Mouse (Mus musculus) forebrain, embryonic 12.5 days (tissue): ENCODE data around the gene Tlr6. TPM values are rescaled to one million over a fixed set of nuclear protein-coding genes. Genes with fewer than 3 reads are reported as not detected.

Experiments
- ATAC-seq: fragments of 200-750 bp; cut with Nextera tagmentation; 2 replicates; pipeline ENCODE4 v1.8.0; 2017; ENCODE audit warnings: moderate TSS enrichment; ENCODE audit not compliant: low FRiP score
- H3K27ac ChIP-seq: fragments of 300-500 bp; sonication (generic); 2 replicates; pipeline ENCODE4 v1.5.1; 2016; ENCODE audit warnings: mild to moderate bottlenecking
- H3K27me3 ChIP-seq: fragments of 300-500 bp; sonication (generic); 2 replicates; pipeline ENCODE4 v1.6.1; 2016; ENCODE audit warnings: mild to moderate bottlenecking
- H3K36me3 ChIP-seq: fragments of 300-500 bp; sonication (generic); replicated peaks from 2 replicates; pipeline ENCODE4 v1.6.1; 2016; ENCODE audit warnings: mild to moderate bottlenecking
- H3K4me1 ChIP-seq: fragments of 300-500 bp; sonication (generic); 2 replicates; pipeline ENCODE4 v1.6.1; 2016
- H3K4me2 ChIP-seq: fragments of 300-500 bp; sonication (generic); 2 replicates; pipeline ENCODE4 v1.6.1; 2016; ENCODE audit warnings: mild to moderate bottlenecking, moderate library complexity
- H3K4me3 ChIP-seq: fragments of 300-500 bp; sonication (generic); replicated peaks from 2 replicates; pipeline ENCODE4 v1.5.1; 2016; ENCODE audit warnings: mild to moderate bottlenecking
- H3K9ac ChIP-seq: fragments of 300-500 bp; sonication (generic); 2 replicates; pipeline ENCODE4 v1.6.1; 2016; ENCODE audit warnings: mild to moderate bottlenecking
- H3K9me3 ChIP-seq: fragments of 300-500 bp; sonication (generic); 2 replicates; pipeline ENCODE4 v1.6.1; 2016
- WGBS: fragments of 180-500 bp; shearing (Covaris S2); methylation state at CpG from one replicate; pipeline ENCODE4 v1.1.7; 2016; 5-methylcytosine and 5-hydroxymethylcytosine counted together
- polyA plus RNA-seq: library from polyadenylated mRNA; unstranded; fragments of >200 nt; fragmentation: Nextera tagmentation; extraction: Ambion mirVana; gene quantifications from 2 replicates; pipeline ENCODE4 v1.2.1, GENCODE M21; 2016

Tlr6 gene
- polyA plus RNA-seq, 1 experiment from 2014 or later, result 0.32 TPM

DNA sequence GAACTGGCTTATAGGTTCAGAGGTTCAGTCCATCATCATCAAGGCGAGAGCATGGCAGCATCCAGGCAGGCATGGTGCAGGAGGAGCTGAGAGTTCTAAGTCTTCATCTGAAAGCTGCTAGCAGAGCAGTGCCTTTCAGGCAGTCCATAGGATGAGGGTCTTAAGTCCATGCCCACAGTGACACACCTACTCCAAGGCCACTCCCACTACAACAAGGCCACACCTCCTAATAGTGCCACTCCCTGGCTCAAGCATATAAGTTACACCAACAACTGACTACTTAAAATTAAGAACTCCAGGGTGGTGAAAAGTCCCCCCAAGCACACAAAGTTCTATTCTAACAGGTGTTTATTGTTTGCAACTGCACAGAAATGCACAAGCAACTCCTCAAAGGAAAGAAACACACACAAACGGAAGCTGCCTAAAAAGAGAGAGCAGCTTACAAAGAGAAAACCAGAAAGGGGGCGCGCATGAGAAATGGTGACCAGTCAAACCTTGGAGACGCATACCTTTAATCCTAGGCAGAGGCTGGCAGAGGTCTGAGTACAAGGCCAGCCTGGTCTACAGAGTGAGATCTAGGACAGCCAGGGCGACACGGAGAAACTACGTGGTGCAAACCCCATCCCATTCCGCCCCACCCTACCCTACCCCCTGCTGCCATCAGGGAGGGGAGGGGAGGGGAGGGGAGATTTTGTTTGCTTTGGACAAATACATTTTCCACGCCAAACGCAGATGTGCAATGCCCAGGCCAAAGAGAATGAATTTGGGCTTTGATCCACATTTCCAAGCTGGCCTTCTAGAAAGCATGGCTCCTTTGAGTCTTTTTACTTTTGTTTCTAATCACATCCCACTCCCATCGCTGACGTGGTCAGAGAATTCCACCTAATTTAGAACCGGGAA lies 9.3 kb upstream of the Tlr6 start:
- H3K4me1 ChIP-seq, result peaks cover 20% of the 10 kb centered on the region
- no peaks in the 10 kb centered on the region for H3K9me3 ChIP-seq
- WGBS, result 3% methylated on average over 14 of the region's 14 CpGs
- peaks cover 24% of the 10 kb centered on the region for H3K27me3 ChIP-seq
- H3K9ac ChIP-seq, result peak overlapping the region; percentile 71
- no peaks in the 10 kb centered on the region for H3K36me3 ChIP-seq
- H3K4me3 ChIP-seq, result peak overlapping the region; percentile 69
- peak; percentile 62 for ATAC-seq
- H3K4me2 ChIP-seq, result peak overlapping the region; percentile 95
- H3K27ac ChIP-seq, result no peak overlapping the region

DNA sequence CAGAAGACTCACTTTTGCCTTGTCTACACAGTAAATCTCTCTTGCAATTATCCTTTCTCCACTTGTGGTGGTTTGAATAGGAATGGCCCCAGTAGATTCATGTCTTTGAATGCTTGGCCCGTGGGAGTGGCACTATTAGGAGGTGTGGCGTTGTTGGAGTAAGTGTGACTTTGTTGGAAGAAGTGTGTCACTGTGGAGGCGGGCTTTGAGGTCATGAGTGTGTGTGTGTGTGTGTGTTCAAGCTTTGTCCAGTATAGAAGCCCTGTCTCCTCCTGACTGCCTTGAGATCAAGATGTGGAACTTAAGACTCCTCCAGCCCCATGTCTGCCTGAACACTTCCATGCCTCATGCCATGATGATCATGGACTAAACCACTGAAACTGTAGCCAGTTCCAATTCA lies 3.8 kb upstream of the Tlr6 start:
- Histone ChIP-seq H3K27me3 (no peaks in the 10 kb centered on the region; the same call in 1 of the 2 replicates), H3K4me1 (peaks cover 7% of the 10 kb centered on the region), H3K4me3 (no peak overlapping the region), H3K9me3 (no peaks in the 10 kb centered on the region), H3K27ac (no peak overlapping the region), H3K4me2 (no peak overlapping the region), H3K9ac (no peak overlapping the region), H3K36me3 (no peaks in the 10 kb centered on the region)
- 82% methylated on average over 3 of the region's 3 CpGs for WGBS
- no peak for ATAC-seq

DNA sequence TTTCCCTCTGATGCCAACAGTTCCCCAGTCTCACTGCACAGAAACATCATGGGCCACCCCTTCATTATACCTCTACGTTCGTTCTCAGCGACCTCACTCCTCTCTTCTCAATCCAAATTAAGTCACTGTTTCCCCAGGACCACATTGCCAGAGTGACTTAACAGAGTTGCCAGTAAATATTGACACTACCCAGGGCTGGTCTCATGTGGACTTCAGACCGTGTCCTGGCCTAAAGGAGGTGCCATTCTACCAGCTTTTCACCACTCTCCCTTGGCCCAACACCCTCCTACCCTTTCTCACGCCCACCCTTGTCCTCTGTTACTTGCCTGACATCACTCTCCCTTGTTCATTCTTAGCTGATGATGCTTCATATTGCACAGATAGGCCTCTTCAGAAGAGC lies 3.4 kb upstream of the Tlr6 start:
- Histone ChIP-seq H3K9me3 (no peaks in the 10 kb centered on the region), H3K4me2 (no peak overlapping the region), H3K27ac (no peak overlapping the region), H3K27me3 (no peaks in the 10 kb centered on the region), H3K4me3 (no peak overlapping the region), H3K36me3 (no peaks in the 10 kb centered on the region), H3K9ac (no peak overlapping the region), H3K4me1 (peaks cover 7% of the 10 kb centered on the region)
- no peak for ATAC-seq
- 85% methylated on average over 5 of the region's 5 CpGs for WGBS

DNA sequence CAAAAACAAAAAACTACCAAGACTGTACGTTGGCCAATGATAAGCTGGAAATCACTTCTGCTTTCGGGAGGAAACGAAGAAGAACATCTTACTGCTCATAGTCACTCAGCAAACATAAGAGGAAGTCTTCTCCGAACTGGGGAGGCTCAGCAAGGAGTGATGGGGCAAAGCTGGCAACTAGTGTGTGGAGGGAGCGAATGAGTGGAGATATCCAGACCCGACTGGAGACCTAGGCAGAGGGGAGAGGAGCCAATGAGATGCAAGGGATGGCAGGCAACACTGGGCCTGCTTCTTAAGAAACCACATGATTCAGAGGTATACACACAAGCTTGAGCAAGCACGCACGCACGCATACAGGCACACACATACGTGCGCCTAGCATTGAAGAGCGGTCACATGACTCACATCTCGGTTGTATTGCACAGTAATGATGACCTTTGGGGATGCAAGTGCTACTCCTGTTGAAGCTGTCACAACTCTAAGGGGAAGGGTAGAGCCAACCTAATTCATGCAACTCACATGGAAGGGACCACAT lies 1.0 kb upstream of the Tlr6 start:
- no peaks in the 10 kb centered on the region for H3K27me3 ChIP-seq
- no peak overlapping the region for H3K4me3 ChIP-seq
- H3K4me1 ChIP-seq, result no peaks in the 10 kb centered on the region
- no peaks in the 10 kb centered on the region for H3K36me3 ChIP-seq
- no peak overlapping the region for H3K4me2 ChIP-seq
- ATAC-seq, result no peak
- no peak overlapping the region for H3K9ac ChIP-seq
- 92% methylated on average over 13 of the region's 13 CpGs for WGBS
- no peak overlapping the region for H3K27ac ChIP-seq
- H3K9me3 ChIP-seq, result no peaks in the 10 kb centered on the region

- no peaks in the 10 kb centered on the region for H3K4me1 ChIP-seq
- WGBS, result 86% methylated on average over 22 of the region's 22 CpGs
These were observed 680 bp downstream of the Tlr6 start for GRCm38 (mm10) chr5:64958991-64959842.

DNA sequence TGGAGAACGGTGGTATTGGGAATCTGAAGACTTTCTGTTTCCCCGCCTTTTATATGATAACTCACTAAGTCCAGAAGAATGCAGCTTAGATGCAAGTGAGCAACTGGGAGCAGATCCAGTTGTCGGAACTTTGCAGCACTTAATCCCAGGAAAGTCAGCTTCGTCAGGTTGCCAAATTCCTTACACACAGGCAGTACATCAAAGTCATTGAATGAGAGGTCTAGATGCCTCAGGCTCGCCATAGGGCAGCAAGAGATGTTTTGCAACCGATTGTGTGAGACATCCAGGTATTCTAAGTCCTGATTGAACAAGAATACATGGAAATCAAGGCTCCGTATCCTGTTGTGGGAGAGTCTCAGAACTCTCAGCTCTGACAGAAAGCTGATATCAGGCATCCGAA lies 5.0 kb downstream of the Tlr6 start:
- ATAC-seq, result no peak
- H3K4me3 ChIP-seq, result no peak overlapping the region
- 84% methylated on average over 8 of the region's 8 CpGs for WGBS

More at GRCm38 (mm10) chr5:64958991-64959842, 680 bp downstream of the Tlr6 start:
- H3K36me3 ChIP-seq, result no peaks in the 10 kb centered on the region
- no peak overlapping the region for H3K27ac ChIP-seq
- no peak overlapping the region for H3K4me2 ChIP-seq
- no peak overlapping the region for H3K4me3 ChIP-seq
- no peak for ATAC-seq
- H3K9me3 ChIP-seq, result no peaks in the 10 kb centered on the region
- H3K9ac ChIP-seq, result no peak overlapping the region
- no peaks in the 10 kb centered on the region for H3K27me3 ChIP-seq

GRCm38 (mm10) chr5:64951486-64951885 lies 8.4 kb downstream of the Tlr6 start:
- Histone ChIP-seq H3K9ac (no peak overlapping the region), H3K27me3 (no peaks in the 10 kb centered on the region), H3K4me3 (no peak overlapping the region), H3K4me2 (no peak overlapping the region), H3K36me3 (no peaks in the 10 kb centered on the region), H3K27ac (no peak overlapping the region), H3K9me3 (no peaks in the 10 kb centered on the region), H3K4me1 (no peaks in the 10 kb centered on the region)
- 95% methylated on average over 5 of the region's 5 CpGs for WGBS
- ATAC-seq, result no peak

More for the DNA sequence above, 5.0 kb downstream of the Tlr6 start:
- Histone ChIP-seq H3K27ac (no peak overlapping the region), H3K4me2 (no peak overlapping the region), H3K9me3 (no peaks in the 10 kb centered on the region), H3K27me3 (no peaks in the 10 kb centered on the region), H3K9ac (no peak overlapping the region), H3K4me1 (no peaks in the 10 kb centered on the region), H3K36me3 (no peaks in the 10 kb centered on the region)

DNA sequence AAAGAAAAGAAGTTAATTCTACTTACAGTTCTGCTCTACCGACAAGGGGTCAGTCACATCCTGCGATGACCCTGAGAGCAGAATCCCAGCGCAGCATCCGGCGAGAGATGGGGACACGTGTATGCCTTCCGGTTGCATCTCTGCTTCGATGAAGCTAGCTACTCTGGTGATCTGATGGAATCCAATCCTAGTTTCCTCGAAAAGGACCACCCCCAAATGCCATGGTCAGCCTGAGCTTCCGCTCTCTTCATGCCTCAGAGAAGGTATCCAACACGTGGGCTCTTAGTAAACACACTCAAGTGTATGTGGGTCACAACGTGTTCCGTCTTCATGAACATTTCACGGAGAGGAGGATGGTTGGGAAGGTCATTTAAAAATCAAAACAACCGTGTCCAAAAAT lies 27.1 kb downstream of the Tlr6 start:
- H3K9ac ChIP-seq, result no peak overlapping the region
- H3K27ac ChIP-seq, result no peak overlapping the region
- ATAC-seq, result no peak
- no peak overlapping the region for H3K4me3 ChIP-seq
- no peaks in the 10 kb centered on the region for H3K9me3 ChIP-seq
- H3K4me1 ChIP-seq, result no peaks in the 10 kb centered on the region
- no peaks in the 10 kb centered on the region for H3K36me3 ChIP-seq
- no peaks in the 10 kb centered on the region for H3K27me3 ChIP-seq
- H3K4me2 ChIP-seq, result no peak overlapping the region
- WGBS, result 91% methylated on average over 15 of the region's 15 CpGs

DNA sequence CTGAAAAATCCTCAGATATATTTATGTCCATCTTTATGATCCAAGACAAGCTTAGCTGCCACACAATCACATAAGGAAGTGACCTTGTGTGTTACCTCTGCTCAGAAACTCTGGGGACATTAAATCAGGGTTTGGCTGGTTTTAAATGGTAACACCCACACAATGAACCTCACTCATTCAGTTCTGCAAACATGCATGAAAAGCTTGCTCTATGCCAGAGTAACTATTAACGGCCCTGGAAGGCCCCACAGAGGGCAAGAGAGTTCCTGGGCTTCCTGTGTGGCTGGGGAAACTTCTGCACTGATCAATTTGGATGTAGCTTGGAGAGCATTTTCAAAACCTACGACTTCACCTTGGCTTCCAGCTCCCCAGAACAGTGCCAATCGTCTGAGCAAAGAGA lies 27.7 kb downstream of the Tlr6 start:
- Histone ChIP-seq H3K36me3 (no peaks in the 10 kb centered on the region), H3K27ac (no peak overlapping the region), H3K27me3 (no peaks in the 10 kb centered on the region), H3K4me1 (no peaks in the 10 kb centered on the region), H3K9ac (no peak overlapping the region), H3K4me2 (no peak overlapping the region), H3K4me3 (no peak overlapping the region), H3K9me3 (no peaks in the 10 kb centered on the region)
- 61% methylated on average over 3 of the region's 3 CpGs for WGBS
- ATAC-seq, result no peak

GRCm38 (mm10) chr5:64922891-64923381 lies 37.0 kb downstream of the Tlr6 start:
- Histone ChIP-seq H3K4me1 (no peaks in the 10 kb centered on the region), H3K27ac (no peak overlapping the region), H3K4me2 (no peak overlapping the region), H3K27me3 (no peaks in the 10 kb centered on the region), H3K9ac (no peak overlapping the region), H3K9me3 (no peaks in the 10 kb centered on the region), H3K4me3 (no peak overlapping the region), H3K36me3 (no peaks in the 10 kb centered on the region)
- WGBS, result 94% methylated on average over 5 of the region's 5 CpGs
- no peak for ATAC-seq

GRCm38 (mm10) chr5:64918616-64919597 lies 41.0 kb downstream of the Tlr6 start:
- no peaks in the 10 kb centered on the region for H3K27me3 ChIP-seq
- H3K9ac ChIP-seq, result no peak overlapping the region
- H3K9me3 ChIP-seq, result peaks cover 8% of the 10 kb centered on the region
- ATAC-seq, result no peak
- H3K4me1 ChIP-seq, result no peaks in the 10 kb centered on the region
- no peak overlapping the region for H3K4me2 ChIP-seq
- no peak overlapping the region for H3K27ac ChIP-seq
- no peak overlapping the region for H3K4me3 ChIP-seq
- WGBS, result 88% methylated on average over 6 of the region's 6 CpGs
- no peaks in the 10 kb centered on the region for H3K36me3 ChIP-seq
